Mouse (Mus musculus) heart, postnatal 4 days (tissue): ENCODE measurements around the gene Fbxl17. TPM values are rescaled to one million over a fixed set of nuclear protein-coding genes. Genes with fewer than 3 reads are reported as not detected.
A peak's percentile ranks its signal among the peaks of the same experiment; 100 is the strongest.

ENCODE experiments used
- DNase-seq: peaks from one replicate; pipeline ENCODE4 v3.0.0; 2021
- total RNA-seq, 2 experiments: library from RNA; stranded (reverse); gene quantifications; 2 replicates each; pipeline ENCODE4 v1.2.3; 2021

The Fbxl17 gene
- total RNA-seq, 2 experiments from 2014 or later, result 35.6 to 37.3 TPM

- DNase-seq, result no peak
Observed at GRCm38 (mm10) chr17:63326227-63326626, 173.6 kb downstream of the Fbxl17 start.

- DNase-seq, result no peak
Observed at GRCm38 (mm10) chr17:63324672-63325071, 175.1 kb downstream of the Fbxl17 start.

GRCm38 (mm10) chr17:63324039-63324438 is 175.8 kb downstream of the Fbxl17 start:
- DNase-seq, result peak; percentile 80

- no peak for DNase-seq
Observed at GRCm38 (mm10) chr17:63322846-63323245, 177.0 kb downstream of the Fbxl17 start.

- DNase-seq, result no peak
Observed at GRCm38 (mm10) chr17:63321290-63321689, 178.5 kb downstream of the Fbxl17 start.

- peak; percentile 17 for DNase-seq
Observed at GRCm38 (mm10) chr17:63317518-63317917, 182.3 kb downstream of the Fbxl17 start.

GRCm38 (mm10) chr17:63315646-63316480 is 184.0 kb downstream of the Fbxl17 start:
- peak; percentile 23 for DNase-seq

GRCm38 (mm10) chr17:63312804-63313203 is 187.0 kb downstream of the Fbxl17 start:
- no peak for DNase-seq

GRCm38 (mm10) chr17:63312330-63312729 is 187.5 kb downstream of the Fbxl17 start:
- DNase-seq, result no peak

- DNase-seq, result no peak
Observed at GRCm38 (mm10) chr17:63311613-63312012, 188.2 kb downstream of the Fbxl17 start.

- no peak for DNase-seq
Observed at GRCm38 (mm10) chr17:63310021-63310420, 189.8 kb downstream of the Fbxl17 start.

GRCm38 (mm10) chr17:63303862-63304261 is 196.0 kb downstream of the Fbxl17 start:
- no peak for DNase-seq

GRCm38 (mm10) chr17:63301822-63302393 is 197.9 kb downstream of the Fbxl17 start:
- no peak for DNase-seq

GRCm38 (mm10) chr17:63295471-63295870 is 204.3 kb downstream of the Fbxl17 start:
- DNase-seq, result no peak

GRCm38 (mm10) chr17:63294961-63295360 is 204.9 kb downstream of the Fbxl17 start:
- DNase-seq, result no peak

GRCm38 (mm10) chr17:63293979-63294378 is 205.8 kb downstream of the Fbxl17 start:
- DNase-seq, result no peak

GRCm38 (mm10) chr17:63289317-63289913 is 210.4 kb downstream of the Fbxl17 start:
- DNase-seq, result peak; percentile 70

- DNase-seq, result no peak
Observed at GRCm38 (mm10) chr17:63288850-63289249, 211.0 kb downstream of the Fbxl17 start.

- DNase-seq, result peak; percentile 77
Observed at GRCm38 (mm10) chr17:63287413-63287812, 212.4 kb downstream of the Fbxl17 start.

GRCm38 (mm10) chr17:63285265-63285939 is 214.4 kb downstream of the Fbxl17 start:
- peak; percentile 21 for DNase-seq

- DNase-seq, result no peak
Observed at GRCm38 (mm10) chr17:63284074-63284473, 215.7 kb downstream of the Fbxl17 start.

GRCm38 (mm10) chr17:63282004-63282403 is 217.8 kb downstream of the Fbxl17 start:
- DNase-seq, result no peak

- DNase-seq, result no peak
Observed at GRCm38 (mm10) chr17:63280990-63281389, 218.8 kb downstream of the Fbxl17 start.
